Mouse (Mus musculus) right cerebral cortex, postnatal 4 days (tissue): ENCODE measurements at regions not wholly inside any gene's neighbourhood (a gene's known extent, or its start where the extent isn't known, plus 50 kb on each side); places are given as distances from the start of the nearest gene placed in this dataset.

Source experiments
- DNase-seq: peaks from one replicate; pipeline ENCODE4 v3.0.0-alpha.2; 2022

DNA sequence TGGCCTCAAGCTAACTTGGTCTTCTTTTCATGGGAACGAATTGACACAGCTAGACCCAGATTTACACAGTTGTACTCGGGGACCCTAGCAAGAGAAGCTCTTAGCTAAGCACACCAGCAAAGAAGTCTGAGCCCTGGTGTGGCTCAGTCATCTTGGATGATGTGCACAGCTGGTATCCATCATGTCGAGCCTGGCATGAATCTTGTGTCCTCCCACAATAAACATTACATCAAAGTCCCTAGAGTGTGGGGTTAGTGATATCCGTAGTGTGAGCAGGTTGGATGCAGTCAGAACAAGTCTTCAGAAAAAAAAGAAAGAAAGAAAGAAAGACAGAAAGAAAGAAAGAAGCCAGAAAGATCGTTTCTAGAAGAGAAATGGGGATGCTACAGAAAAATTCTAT is 52.1 kb upstream of the Hmcn1 start:
- no peak for DNase-seq

DNA sequence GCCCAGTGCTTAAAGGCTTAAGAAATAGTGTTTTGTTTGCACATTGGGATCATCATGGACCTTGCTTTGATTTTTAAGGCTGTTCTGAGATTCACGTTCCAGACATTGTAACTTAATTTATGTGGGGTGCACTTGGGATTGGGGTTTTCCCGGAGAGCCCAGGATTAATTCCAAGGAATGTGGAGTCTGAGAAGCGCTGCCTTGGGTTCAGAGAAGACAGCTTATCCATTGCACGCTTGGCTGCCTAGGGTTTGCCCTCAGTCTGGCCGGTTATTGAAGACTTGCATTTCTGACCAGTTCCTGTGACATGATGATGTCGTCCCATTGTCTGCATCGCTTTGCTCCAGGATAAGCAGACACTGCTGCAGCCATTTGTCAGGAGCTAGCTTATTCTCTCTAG is 53.4 kb upstream of the Hmcn1 start:
- DNase-seq: no peak

DNA sequence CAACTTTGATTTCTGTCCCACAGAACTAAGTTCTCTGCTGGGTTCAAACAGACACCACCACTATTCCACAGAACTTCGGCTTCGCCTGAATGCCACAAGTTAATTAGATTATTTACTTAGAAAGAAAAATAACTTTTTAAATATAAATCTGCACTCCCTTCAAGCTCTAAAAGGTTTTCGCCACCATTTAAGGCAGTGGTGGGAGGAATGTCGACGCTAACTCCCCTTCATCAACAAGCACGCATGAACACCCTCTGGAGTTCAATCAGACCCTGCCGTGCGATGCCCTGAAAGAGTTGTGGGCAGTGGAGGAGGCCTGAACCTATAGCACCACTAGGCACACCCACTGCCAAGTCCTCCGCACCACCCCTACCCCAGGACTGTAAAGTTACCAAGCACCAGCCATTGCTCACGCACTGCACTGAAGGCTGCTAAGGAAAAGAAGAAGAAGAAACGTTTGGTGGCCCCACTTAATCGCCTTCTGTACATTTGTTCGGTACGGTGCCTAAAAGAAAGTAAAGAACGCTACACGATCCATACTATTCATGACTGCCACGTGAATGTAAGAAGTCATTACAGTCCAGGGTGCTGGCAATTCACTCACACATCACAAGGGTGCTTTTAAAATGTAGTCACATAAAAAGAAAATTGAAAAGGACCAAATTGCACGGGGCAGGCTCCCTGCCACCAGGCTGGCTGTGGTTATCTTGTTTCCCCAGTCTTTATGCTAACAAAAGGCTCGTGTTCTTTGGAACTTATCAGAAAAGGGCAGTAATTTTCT is 56.7 kb upstream of the Hmcn1 start:
- no peak for DNase-seq

DNA sequence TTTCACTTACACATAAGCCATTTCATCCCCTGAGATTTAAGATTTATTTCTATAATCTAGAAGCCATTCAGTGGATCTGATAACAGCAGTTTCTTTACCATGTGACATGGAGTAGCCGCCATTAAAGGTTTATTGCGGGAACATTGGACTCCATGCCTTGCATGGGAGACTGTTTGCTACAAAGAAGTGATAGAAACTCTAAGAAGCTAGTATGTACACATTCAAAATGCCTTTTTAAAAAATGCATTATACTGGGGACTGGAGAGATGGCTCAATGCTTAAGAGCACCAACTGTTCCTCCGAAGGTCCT is 57.2 kb upstream of the Hmcn1 start:
- no peak for DNase-seq

DNA sequence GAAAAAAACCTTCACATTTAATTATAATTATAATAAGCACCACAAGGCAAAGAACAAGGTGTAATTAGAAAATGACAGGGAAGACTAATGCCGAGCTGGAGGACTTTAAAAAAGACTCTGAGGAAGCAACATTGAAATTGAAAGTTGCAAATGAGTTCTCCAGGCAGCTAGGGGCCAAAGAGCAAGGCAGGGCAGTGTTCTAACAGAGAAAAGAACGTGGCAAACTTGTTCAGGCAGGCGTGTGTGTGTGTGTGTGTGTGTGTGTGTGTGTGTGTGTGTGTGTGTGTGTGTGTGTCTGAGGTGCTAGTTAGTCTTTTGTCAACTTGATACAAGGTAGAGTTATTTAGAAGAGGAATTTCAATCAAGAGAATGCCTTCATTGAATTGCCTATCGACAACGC is 60.0 kb upstream of the Hmcn1 start:
- no peak for DNase-seq

DNA sequence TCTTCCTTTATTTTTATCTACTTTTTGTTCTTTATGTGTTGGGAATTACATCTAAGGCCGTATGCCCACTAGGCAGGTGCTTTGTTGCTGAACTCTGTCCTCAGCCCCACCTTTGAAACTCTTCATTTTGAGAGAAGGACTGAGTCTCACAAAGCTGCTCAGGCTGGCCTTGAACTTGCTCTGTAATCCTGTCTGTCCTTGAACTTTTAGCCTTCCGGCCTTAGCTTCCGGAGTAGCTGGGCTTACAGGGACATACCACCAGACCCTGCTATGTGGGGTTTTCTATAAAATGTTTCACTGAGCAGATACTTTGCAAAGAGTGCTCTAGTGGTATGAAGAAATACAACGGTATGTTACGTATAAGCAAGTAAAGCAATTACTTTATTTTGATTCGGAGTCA is 62.2 kb upstream of the Hmcn1 start:
- no peak for DNase-seq

DNA sequence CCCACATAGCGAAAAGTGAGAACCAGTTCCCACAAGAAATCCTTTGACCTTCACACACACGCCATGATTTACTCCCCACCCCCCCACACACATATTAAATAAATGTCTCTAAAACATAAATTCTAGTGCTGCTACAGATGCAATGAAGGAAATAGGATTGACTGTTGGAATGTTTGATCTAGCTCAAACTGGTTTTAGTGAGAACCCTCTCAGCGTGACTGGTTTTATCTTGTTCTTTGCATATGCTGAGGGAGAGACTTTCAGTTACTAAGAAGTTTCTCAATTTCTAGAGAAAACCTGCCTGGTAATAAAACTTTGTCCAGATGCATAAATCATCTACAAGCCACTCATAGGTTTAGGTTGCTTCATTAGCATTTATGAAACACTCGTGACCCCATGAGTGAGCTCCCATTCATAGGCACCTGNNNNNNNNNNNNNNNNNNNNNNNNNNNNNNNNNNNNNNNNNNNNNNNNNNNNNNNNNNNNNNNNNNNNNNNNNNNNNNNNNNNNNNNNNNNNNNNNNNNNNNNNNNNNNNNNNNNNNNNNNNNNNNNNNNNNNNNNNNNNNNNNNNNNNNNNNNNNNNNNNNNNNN is 66.4 kb upstream of the Hmcn1 start:
- DNase-seq: no peak

DNA sequence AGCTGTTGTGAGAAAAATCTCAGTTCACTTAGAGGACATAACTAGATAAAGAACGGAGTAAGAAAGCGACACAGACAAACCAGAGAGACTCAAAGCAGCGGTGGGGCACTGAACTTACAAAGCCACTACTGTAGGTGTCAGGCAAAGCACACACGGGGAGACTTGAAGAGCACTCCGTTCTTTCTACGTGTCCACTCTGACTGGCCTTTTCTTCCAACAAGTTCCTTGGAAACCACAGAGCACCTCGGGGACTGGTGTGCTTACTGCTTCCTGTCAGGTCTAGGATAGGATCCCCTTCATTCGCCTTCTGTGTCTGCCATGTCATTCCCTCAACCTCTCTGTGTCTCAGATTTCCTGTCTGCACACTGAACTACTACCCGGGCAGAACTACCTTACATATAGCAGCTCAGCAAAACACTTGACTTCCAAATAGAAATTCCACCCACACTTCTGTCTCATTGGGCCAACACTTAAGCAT is 71.9 kb upstream of the Hmcn1 start:
- DNase-seq: no peak

DNA sequence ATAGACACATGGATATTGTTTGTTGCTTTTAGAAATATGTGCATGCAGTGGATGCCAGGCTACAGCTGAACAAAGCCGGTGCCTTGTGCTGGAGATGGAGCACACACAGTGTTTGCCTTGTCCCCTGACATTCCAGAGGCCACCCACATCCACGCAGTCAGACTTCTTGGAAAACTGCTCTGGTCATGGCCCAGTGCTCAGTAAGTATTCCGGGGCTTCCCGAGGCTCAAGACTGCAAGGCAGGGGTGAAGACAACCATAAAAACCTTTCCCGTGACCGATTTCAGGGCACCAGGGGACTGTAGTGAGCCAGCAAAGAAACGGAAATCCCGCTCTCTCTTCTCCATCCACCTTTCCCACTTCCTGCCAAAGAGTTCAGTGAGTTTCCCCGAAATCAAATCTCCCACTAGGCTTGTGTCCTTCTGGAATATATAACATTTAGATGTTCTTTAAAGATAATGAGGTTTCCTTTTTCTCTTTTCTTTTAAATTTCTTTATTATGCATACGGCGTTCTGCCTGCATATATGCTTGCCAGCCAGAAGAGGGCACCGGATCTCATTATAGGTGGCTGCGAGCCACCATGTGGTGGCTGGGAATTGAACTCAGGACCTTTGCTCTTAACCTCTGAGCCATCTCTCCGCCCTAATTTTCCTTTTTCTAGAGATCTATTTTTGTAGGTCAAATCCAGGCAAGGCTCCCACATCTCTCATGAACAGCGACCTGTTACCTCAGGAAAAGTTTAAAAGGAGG is 73.3 kb upstream of the Hmcn1 start:
- DNase-seq: no peak

DNA sequence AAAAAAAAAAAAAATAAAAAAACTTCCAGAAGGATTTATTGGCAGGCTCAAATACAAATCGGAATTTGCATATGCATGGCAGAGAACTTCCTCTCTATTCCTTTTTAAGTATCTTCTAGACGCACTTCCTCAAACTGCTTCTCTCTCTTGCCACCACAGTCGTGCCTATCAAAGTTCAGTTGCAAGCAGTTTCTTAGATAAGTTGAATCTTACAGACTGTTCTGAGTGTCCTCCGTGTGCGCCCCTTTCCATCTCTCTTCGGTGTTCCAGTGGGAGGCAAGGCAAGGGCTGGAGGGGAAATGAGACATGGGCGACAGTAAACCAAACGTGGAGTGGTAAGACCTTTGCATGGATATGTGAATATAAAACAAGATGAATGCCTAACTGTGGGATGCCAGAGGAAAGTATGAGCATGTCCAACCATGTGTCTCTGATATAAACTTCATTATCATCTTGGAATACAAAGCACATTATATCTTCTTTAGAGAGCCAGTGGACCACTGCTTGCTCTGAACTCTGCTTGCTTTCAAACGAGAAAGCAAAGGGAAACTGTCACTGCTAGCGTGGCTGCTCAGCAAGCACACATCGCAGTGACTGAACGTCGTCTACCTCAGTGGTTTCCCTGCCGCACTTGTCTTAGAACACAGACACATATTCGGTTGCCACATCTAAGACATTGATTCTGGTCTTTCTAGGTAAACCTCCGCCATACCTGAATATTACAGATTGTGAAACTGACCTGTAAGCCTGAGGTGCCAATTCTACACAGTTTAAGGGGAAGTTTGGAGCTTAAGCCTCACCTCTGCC is 81.5 kb upstream of the Hmcn1 start:
- DNase-seq: no peak

DNA sequence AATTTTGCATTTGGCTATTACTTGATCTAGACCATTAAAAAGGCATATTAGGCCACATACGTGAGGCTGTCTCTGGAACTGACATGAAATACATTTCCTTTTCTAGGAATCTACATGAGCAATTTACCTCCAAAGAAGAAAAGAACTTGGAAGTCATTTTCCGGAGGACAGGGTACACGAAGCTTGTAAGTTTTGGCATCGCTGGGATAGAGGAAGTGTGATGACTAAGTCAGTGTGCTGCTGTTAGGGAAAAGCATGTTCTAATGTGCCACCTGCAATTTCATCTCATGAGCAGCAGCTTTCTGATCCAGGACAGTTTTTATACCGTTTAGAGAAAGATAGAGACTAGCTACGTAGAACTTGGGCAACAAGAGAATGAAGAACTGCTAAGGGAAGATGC is 82.3 kb upstream of the Hmcn1 start:
- DNase-seq: no peak

DNA sequence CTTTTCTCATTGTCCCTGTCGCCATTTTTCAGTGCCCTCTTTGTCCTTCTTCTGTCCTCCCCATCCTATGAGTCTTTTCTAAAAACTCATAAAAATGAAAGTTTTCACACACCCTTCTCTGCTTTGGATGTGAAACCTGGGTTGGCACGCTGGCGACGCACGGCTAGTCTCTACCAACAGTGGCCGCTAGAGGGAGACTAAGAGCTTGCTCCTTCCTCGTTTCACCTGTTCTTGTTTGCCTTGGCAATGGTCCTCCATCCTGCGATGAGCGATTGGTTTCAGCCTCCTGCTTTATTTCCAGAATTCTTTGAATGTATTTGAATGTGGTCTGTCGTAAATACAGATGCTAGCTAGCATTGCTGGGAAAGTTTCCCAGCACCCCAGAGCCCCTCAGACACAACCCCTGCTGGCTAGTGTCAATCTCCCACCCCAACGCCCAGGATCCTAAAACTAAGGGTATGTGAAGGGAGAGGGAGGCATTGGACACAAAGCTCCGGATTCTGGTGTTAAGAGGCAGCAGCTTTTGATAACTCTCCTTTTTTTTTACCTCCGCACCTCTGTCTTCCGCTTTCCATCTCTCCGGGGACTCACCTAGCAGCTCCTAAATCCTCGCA is 85.8 kb upstream of the Hmcn1 start:
- peak; percentile 81 for DNase-seq

DNA sequence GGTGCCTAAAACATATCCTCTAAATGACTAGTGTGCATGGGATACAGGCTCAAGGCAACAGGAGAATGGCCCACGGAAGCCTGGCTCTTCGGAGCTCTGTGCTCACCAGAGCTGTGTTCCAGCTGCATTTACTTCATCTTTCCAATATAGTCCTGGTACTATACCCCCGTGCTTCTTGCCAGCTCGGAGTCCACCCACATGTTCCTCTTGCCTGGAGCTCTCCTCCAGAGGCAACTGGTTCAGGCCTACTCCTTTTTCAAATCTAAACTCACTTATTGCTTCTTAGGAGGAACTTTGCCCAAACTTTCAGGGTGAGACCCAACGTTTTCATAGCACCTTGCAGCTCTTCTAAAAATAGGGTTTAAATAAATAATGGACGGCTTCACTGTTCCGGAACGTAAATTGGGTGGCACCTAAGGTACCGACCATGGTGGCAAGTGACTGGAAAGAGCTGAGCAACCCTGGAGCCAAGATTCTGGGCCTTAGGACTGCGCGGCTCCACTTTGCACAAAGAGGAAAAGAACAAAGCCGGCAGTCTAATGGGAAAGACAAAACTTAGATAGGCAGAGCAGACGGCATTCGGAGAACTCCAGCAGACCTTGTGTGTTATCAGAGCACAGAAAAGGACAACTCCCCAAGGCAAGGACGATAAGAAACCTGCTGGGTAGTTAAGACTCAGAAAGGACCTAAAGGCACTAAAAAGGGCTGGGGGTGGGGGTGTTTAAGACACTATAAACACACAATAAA is 86.6 kb upstream of the Hmcn1 start:
- no peak for DNase-seq

DNA sequence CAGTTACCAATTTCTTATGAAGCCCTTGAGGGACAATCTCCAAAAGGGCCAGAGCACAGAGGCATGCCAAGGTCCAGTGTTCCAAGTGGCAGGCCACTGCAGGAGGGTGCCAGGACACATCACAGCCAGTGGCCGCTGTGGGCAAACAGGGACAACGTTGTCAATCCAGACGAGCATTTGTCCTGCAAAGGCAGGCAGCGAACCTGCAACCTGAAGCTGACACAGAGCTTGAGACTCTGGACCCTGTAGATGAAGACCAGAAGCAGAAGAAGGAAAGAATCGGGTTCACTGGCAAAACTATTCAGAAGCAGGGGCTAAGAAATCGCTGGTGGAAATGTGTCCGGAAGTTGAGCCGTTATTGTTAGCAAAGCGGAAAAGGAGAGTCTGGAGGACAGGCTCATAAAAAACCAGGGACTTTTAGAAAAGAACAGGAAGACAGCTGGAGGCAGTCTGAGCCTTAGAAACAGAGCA is 87.3 kb upstream of the Hmcn1 start:
- DNase-seq: no peak

DNA sequence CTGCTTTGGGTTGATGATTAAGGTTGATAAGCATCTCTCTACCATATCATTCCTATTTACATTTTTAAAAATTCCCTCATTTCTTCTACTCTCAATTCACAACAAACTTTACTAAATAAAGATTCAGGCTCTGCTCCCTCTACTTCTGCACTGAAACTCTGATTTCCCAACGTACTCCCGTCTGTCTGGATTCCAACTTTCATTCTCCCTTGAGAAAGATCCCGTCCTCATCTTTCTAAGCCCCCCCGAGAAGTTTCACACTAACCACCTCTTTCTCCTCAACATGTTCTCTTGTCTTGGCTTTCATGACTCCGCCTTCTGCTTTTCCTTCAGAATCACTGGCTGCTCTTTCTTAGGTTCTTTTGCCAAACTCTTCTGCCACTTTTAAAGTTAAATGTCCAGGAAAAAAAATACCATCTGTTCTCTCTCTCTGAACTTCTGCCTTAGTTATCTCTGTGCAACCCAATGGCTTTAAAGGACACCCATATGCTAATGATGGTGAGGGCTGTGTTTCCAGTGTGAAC is 89.3 kb upstream of the Hmcn1 start:
- DNase-seq: no peak

DNA sequence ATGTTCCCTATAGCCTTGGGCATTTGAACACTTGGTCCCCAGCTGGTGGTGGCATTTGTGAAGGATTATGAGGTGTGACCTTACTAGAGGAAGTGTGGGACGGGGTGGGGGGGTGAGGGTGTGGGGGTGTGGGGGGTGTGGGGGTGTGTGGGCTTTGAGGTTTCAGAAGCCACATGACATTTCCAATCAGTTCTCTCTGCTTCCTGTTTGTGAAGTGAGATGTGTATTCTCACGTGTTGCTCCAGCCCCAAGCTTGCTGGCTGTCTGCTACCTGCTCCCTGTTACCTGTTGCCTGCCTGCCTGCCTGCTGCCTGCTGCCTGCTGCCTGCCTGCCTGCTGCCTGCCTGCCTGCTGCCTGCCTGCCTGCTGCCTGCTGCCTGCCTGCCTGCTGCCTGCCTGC is 90.6 kb upstream of the Hmcn1 start:
- DNase-seq: no peak

DNA sequence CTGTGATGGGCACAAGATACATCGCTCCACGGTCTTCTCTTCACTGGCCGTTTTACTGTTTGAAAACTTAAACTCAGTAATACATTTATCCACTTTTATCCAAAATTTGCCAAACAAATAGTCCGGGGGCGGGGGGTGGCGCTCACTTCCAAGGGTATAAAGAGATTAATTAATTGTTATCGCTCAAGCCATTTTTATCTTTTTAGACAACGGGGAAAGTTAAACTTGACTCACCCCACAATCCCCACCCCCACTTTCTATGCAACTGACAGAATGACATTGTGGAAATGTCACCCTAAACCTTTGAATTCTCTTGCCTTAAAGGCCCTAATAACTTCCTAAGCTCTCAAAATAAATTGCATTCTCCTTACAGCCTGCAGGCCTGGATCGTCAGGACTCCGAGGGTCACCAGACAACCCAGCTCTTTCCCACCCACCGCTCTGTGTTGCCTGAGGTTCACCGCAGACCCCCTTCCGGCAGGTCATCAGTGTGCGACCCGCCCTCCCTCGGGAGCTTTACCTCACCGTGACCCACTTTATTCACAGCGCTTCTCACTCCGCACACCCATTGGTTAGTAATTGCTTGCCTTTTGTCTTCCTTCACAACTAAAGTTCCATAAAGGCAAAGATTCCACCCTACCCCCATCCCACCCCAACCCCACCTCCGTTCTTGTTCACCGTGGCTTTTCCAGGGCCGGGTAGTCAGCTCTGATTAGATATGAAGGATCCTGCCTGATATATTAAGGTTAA is 93.0 kb upstream of the Hmcn1 start:
- DNase-seq: no peak

DNA sequence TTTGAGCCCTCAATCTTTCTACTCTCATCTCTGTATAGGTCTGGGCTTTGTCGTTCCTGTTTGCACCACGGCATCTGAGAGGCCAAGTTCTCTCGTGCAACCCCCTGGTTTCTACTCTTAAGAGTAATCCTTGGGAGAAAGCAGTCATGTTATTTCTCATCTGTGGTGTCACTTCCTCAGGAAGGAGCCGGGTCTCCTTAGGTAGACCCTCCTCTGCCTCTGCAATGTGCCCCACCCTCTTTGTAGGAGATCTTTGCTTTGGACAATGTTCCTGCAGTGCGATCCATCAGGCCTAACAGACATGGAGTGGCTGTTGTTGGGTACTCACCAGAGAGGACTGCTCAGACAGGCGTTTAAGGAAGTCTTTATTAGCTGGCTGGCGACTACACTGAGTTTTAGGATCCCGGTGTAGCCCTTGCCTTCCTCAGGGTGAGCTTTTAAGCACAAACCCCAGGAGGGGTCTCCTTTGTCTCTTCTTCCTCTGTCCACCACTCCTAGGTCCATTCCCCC is 94.0 kb upstream of the Hmcn1 start:
- no peak for DNase-seq

DNA sequence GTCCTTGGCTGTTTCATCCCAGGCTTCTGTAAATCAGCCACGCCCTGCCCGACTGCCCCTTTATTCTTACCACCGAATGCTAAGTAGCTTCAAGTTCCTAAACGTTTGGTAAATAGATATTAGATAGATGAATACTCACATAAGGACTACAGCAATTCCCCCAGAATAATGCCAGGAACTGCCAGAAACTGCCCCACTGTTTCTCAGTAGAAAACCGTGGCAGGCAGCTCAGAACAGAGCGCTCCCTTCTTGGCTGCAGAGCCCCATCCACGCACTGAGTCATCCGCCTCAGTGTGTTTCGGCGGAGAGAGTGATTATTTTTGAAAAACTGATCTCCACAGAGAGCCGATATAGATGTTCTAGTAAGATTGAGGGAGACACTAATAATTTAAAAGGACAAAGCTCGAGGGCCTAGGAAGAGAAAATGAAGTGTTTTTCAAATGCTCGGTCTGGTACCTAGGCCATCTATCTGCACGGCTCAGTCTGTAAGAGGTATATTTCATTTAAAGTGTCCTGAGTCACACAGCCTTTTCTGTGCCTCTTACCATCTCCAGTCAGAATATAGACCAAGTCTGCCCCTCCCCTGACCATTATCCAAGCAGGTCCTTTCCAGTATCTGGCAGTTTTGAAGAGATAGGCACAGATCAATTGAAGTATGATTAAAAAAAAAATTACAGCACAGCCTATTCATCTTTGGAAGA is 94.4 kb upstream of the Gm47985 start:
- DNase-seq: no peak

DNA sequence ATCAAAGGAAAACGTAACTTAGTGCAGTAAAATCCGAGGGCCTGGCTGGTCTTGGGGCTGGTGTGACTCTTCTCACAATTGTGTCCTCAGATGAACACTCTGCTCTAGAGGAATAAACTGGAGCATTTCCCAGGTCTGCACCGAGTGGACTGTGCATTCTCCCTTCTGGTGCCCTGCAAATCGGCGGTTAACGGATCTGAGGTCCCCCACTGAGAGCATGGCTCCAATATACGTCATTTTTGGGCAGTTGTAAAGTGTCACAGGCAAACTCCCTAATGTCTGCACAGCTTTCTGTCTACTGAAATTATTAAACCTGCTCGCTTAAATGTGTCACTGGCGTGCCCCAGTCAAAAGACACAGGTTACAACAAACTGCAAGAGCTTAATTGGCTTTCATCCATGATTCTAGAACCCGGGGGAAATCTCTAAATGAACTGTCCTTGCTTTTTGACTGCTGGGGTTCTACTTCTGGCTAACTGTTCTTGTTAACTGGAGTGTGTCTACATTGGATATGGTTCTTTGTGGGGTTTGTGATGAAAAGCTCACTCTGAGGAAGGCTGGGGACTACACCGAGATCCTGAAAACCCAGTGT is 93.7 kb upstream of the Gm47985 start:
- no peak for DNase-seq
